Mouse (Mus musculus) intestine, embryonic 16.5 days (tissue): ENCODE data around the gene Btbd16. TPM values are rescaled to one million over a fixed set of nuclear protein-coding genes. Genes with fewer than 3 reads are reported as not detected.

Experiments used
- ATAC-seq: fragments of 200-750 bp; cut with Nextera tagmentation; 2 replicates; pipeline ENCODE4 v1.8.0; 2017; ENCODE audit warnings: moderate TSS enrichment, moderate library complexity
- H3K27ac ChIP-seq: fragments of 300-500 bp; sonication (generic); 2 replicates; pipeline ENCODE4 v1.5.1; 2014; ENCODE audit warnings: mild to moderate bottlenecking, low read length
- H3K27me3 ChIP-seq: fragments of 300-500 bp; sonication (generic); replicated peaks from 2 replicates; pipeline ENCODE4 v1.6.1; 2014; ENCODE audit warnings: low read length, control low read depth, mixed read lengths; ENCODE audit not compliant: control insufficient read depth, insufficient read depth
- H3K36me3 ChIP-seq: fragments of 300-500 bp; sonication (generic); 2 replicates; pipeline ENCODE4 v1.6.1; 2014; ENCODE audit warnings: low read length, control low read depth; ENCODE audit not compliant: control insufficient read depth, insufficient read depth
- H3K4me1 ChIP-seq: fragments of 300-500 bp; sonication (generic); 2 replicates; pipeline ENCODE4 v1.6.1; 2014; ENCODE audit warnings: low read length, control low read depth, mixed read lengths; ENCODE audit not compliant: control insufficient read depth, insufficient read depth
- H3K4me2 ChIP-seq: fragments of 300-500 bp; sonication (generic); 2 replicates; pipeline ENCODE4 v1.6.1; 2014; ENCODE audit warnings: low read depth, low read length, control low read depth
- H3K4me3 ChIP-seq: fragments of 300-500 bp; sonication (generic); 2 replicates; pipeline ENCODE4 v1.5.1; 2014; ENCODE audit warnings: mild to moderate bottlenecking, low read length
- H3K9ac ChIP-seq: fragments of 300-500 bp; sonication (generic); 2 replicates; pipeline ENCODE4 v1.6.1; 2014; ENCODE audit warnings: low read depth, low read length
- H3K9me3 ChIP-seq: fragments of 300-500 bp; sonication (generic); 2 replicates; pipeline ENCODE4 v1.6.1; 2016; ENCODE audit warnings: low read length, control low read depth; ENCODE audit not compliant: control insufficient read depth
- WGBS: fragments of 180-500 bp; shearing (Covaris S2); extraction: QIAGEN DNeasy Blood & Tissue Kit; methylation state at CpG from one replicate; pipeline ENCODE4 v1.1.7; 2014; 5-methylcytosine and 5-hydroxymethylcytosine counted together
- polyA plus RNA-seq: library from polyadenylated mRNA; unstranded; fragments of >200 nt; fragmentation: Nextera tagmentation; extraction: Ambion mirVana; gene quantifications from 2 replicates; pipeline ENCODE4 v1.2.1, GENCODE M21; 2015

Gene Btbd16
- polyA plus RNA-seq, 1 experiment from 2014 or later, result 0.05 TPM

DNA sequence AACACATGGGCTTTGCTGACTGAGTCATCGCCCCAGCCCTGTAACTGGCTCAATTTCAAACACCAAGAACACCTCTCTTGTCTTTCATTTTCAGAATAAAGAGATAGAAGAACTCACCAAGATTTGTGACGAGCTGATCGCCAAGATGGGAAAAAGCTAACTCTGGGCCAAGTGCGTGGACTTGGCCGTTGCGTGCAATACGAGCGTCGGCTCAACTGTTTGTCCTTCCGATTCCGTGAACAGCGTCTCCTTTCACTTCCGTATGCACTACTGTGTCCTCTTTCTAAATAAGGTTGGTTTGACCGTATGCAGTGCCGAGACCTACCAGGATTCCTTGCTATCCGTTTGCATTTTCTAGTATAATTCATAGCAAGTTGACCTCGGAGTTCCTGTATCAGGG is 9.7 kb upstream of the Btbd16 start:
- no peak overlapping the region for H3K4me3 ChIP-seq
- no peaks in the 10 kb centered on the region for H3K4me1 ChIP-seq
- H3K27me3 ChIP-seq, result no peaks in the 10 kb centered on the region
- ATAC-seq, result no peak
- H3K9me3 ChIP-seq, result no peaks in the 10 kb centered on the region
- H3K9ac ChIP-seq, result no peak overlapping the region
- no peak overlapping the region for H3K27ac ChIP-seq
- peaks cover 3% of the 10 kb centered on the region; the same call in 1 of the 2 replicates for H3K36me3 ChIP-seq
- no peak overlapping the region for H3K4me2 ChIP-seq
- 93% methylated on average over 17 of the region's 17 CpGs for WGBS

DNA sequence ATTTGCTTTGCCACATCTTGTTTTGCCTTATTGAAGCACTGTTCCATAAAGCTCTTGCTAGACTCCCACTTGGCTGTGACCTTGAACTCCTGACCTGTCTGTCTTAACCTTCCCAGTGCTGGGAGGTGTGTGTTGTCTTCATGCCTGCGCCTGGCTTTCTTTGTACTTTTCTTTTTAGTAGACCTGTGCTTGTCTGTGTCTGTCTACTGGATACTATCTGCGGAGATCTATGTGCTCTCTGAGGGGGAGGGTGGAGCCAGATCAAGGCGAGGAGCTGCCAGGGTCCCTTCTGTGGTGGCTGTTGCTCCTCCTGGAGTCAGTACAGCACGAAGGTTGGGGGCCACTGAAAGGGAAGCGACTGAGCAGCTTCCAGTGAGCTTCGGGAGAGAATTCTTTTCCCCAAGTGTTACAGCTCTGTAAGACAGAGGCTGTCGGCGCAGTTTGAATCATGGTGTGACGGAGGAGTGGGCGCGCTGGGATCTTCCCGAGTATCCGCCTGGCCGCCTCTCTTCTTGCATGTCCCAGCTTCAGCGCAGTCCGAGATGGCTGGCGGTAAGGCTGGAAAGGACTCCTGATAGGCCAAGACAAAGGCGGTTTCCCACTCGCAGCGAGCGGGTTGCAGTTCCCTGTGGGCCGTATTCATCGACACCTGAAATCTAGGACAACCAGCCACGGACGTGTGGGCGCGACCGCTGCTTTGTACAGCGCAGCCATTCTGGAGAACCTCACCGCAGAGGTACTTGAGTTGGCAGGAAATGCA is 7.3 kb upstream of the Btbd16 start:
- H3K9ac ChIP-seq, result no peak overlapping the region
- no peak overlapping the region for H3K4me2 ChIP-seq
- no peak overlapping the region for H3K4me3 ChIP-seq
- H3K36me3 ChIP-seq, result no peaks in the 10 kb centered on the region
- no peak for ATAC-seq
- WGBS, result 70% methylated on average over 30 of the region's 30 CpGs
- H3K9me3 ChIP-seq, result no peaks in the 10 kb centered on the region
- no peaks in the 10 kb centered on the region for H3K27me3 ChIP-seq
- no peak overlapping the region for H3K27ac ChIP-seq
- H3K4me1 ChIP-seq, result no peaks in the 10 kb centered on the region

DNA sequence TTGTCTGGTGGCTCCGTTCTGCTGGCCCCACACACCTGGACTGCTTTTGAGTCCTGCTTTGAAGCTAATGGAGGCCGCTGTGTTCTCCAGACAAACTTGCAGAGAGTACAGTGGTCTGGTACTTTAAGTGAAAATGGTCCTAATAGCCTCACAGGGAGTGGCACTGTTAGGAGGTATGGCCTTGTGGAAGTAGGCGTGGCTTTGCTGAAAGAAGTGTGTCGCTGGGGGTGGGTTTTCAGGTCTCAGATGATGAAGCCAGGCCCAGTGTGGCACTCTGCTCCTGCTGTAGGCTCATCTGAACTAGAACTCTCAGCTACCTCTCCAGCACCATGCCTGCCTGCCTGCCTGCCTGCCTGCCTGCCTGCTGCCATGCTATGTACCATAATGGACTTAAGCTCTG is 5.7 kb upstream of the Btbd16 start:
- H3K27me3 ChIP-seq, result no peaks in the 10 kb centered on the region
- H3K9ac ChIP-seq, result no peak overlapping the region
- H3K36me3 ChIP-seq, result no peaks in the 10 kb centered on the region
- H3K4me1 ChIP-seq, result no peaks in the 10 kb centered on the region
- 88% methylated on average over 4 of the region's 4 CpGs for WGBS
- no peak overlapping the region for H3K4me3 ChIP-seq
- H3K9me3 ChIP-seq, result no peaks in the 10 kb centered on the region
- no peak overlapping the region for H3K4me2 ChIP-seq
- ATAC-seq, result no peak
- no peak overlapping the region for H3K27ac ChIP-seq

DNA sequence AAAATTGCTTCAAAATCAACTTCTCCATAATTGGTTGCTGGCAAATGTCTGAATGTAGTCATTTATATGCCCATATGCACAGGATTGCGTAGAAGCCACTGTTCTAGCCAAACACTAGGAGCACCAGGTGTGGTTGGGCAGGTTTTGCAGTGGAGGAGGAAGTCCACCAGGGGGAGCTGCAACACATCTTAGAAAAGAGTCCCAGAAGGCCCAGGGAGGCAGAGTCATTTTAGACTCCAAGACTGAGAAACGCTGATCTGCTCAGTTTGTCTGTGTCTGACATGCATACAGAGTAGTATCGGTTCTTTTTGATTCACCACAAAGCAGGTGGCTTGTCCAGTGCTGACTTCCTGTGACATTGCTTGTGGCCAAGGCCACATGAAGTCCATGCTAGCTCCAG is 3.2 kb upstream of the Btbd16 start:
- Histone ChIP-seq H3K27ac (no peak overlapping the region), H3K4me2 (no peak overlapping the region), H3K9me3 (no peaks in the 10 kb centered on the region), H3K36me3 (no peaks in the 10 kb centered on the region), H3K27me3 (no peaks in the 10 kb centered on the region), H3K4me1 (no peaks in the 10 kb centered on the region), H3K4me3 (no peak overlapping the region), H3K9ac (no peak overlapping the region)
- WGBS, result 22% methylated on average over 3 of the region's 3 CpGs
- ATAC-seq, result no peak

GRCm38 (mm10) chr7:130773171-130773830 is 568 bp upstream of the Btbd16 start:
- Histone ChIP-seq H3K36me3 (no peaks in the 10 kb centered on the region), H3K9ac (no peak overlapping the region), H3K4me3 (no peak overlapping the region), H3K4me1 (no peaks in the 10 kb centered on the region), H3K9me3 (no peaks in the 10 kb centered on the region), H3K27ac (no peak overlapping the region), H3K27me3 (no peaks in the 10 kb centered on the region), H3K4me2 (no peak overlapping the region)
- peak; percentile 58 for ATAC-seq
- WGBS, result 64% methylated on average over 11 of the region's 11 CpGs

DNA sequence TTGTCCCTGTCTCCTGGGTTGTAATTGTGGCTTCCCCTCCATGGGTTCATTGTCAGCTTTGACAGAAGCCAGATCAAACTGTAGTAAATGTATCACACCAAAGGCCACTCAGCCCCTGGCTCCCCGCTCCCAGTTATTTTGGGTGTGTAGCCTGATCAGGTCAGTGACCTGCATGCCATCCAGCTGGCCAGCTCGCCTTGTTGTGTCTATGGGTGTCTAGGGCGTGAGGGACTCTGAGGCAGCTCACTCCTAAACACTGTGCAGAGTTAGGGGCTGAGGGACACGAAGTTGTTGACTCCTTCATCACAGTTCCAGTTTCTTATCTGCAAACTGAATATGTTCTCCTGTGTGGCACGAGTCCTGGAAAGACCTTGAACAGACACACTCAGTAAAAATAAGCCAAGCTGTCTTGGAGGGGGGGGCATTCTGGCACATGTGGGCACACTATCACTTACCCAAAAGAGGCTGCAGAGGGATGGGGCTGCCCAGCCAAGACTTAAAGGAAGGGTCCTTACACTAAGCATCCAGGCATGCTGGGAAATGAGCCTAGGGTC is 7.1 kb downstream of the Btbd16 start:
- Histone ChIP-seq H3K9ac (no peak overlapping the region), H3K36me3 (no peaks in the 10 kb centered on the region), H3K4me1 (peaks cover under 1% of the 10 kb centered on the region; the same call in 1 of the 2 replicates), H3K27ac (no peak overlapping the region), H3K9me3 (no peaks in the 10 kb centered on the region), H3K27me3 (no peaks in the 10 kb centered on the region), H3K4me3 (no peak overlapping the region), H3K4me2 (no peak overlapping the region)
- WGBS, result 43% methylated on average over 5 of the region's 5 CpGs
- no peak for ATAC-seq

GRCm38 (mm10) chr7:130782501-130783050 is 8.7 kb downstream of the Btbd16 start:
- H3K4me1 ChIP-seq, result peaks cover 9% of the 10 kb centered on the region
- H3K4me2 ChIP-seq, result no peak overlapping the region
- no peak for ATAC-seq
- 67% methylated on average over 5 of the region's 5 CpGs for WGBS
- no peaks in the 10 kb centered on the region for H3K27me3 ChIP-seq
- no peak overlapping the region for H3K4me3 ChIP-seq
- no peaks in the 10 kb centered on the region for H3K36me3 ChIP-seq
- H3K27ac ChIP-seq, result no peak overlapping the region
- H3K9ac ChIP-seq, result no peak overlapping the region
- H3K9me3 ChIP-seq, result no peaks in the 10 kb centered on the region

DNA sequence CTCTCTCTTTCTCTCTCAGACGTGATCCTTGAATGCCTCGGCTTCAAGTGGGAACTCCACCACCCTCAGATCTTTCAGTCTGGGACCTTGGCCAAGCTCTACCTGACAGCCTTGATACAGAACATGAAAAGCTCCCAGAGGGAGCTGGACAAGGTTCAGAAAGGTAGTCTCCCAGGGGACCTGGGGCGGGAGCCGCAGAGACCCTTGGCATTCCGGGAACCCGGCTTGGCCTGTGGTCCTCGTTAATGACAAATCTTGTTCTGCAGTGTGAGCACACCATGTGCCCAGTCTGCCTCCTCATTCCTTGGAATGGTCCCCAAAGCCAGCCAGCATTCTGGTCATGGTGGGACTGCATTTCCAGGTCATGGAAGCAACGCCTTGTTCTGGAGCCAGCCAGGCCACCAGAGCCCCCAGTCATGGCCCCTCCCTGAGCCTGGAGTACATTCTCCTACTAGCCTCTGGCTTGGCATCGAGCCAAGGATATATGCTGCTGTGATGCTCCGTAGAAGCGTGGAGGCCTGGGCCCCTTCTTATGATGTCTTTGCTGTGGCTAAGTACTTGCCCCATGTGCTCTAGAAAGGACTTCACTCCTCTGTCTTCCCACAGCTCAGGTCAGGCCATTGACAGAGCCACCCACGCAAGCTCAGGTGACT is 12.2 kb downstream of the Btbd16 start:
- 59% methylated on average over 12 of the region's 12 CpGs for WGBS
- Histone ChIP-seq H3K4me2 (no peak overlapping the region), H3K27ac (no peak overlapping the region), H3K36me3 (no peaks in the 10 kb centered on the region), H3K4me1 (peaks cover 9% of the 10 kb centered on the region), H3K4me3 (no peak overlapping the region), H3K9ac (no peak overlapping the region), H3K9me3 (no peaks in the 10 kb centered on the region), H3K27me3 (no peaks in the 10 kb centered on the region)
- peak; percentile 50 for ATAC-seq

DNA sequence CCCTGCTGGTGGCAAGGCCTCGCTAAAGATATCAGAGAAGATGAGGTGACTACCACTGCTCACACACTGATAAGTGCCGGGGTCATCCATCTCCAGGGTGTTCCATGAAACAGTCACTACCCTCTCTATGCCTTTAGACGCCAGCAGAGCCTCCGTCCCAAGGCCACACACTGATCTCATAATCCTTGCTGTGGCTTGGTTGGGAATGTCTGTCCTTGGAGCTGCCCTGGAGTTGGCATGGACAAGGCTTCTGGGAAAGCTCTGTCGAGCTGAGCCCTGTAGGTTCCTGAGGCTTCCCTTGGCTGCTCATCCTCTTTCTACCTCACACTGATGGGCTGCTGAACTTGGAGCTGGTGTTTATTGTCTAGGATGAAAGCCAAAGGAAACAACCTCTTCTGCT is 12.8 kb downstream of the Btbd16 start:
- no peak overlapping the region for H3K27ac ChIP-seq
- H3K9ac ChIP-seq, result no peak overlapping the region
- 81% methylated on average over 5 of the region's 5 CpGs for WGBS
- H3K4me1 ChIP-seq, result peaks cover 9% of the 10 kb centered on the region
- H3K4me2 ChIP-seq, result no peak overlapping the region
- ATAC-seq, result no peak
- no peak overlapping the region for H3K4me3 ChIP-seq
- no peaks in the 10 kb centered on the region for H3K27me3 ChIP-seq
- H3K36me3 ChIP-seq, result no peaks in the 10 kb centered on the region
- H3K9me3 ChIP-seq, result no peaks in the 10 kb centered on the region
